Mouse (Mus musculus): ENCODE measurements around the gene Osbpl10. TPM values are rescaled to one million over a fixed set of nuclear protein-coding genes. Genes with fewer than 3 reads are reported as not detected.
"Not testable (repeated sequence)": the region's sequence is repeated elsewhere in the genome, so short reads cannot be mapped to it uniquely, and the experiment has no call there.

The Osbpl10 gene
- polyA plus RNA-seq, 3 experiments from 2014 or later = not detected

DNA sequence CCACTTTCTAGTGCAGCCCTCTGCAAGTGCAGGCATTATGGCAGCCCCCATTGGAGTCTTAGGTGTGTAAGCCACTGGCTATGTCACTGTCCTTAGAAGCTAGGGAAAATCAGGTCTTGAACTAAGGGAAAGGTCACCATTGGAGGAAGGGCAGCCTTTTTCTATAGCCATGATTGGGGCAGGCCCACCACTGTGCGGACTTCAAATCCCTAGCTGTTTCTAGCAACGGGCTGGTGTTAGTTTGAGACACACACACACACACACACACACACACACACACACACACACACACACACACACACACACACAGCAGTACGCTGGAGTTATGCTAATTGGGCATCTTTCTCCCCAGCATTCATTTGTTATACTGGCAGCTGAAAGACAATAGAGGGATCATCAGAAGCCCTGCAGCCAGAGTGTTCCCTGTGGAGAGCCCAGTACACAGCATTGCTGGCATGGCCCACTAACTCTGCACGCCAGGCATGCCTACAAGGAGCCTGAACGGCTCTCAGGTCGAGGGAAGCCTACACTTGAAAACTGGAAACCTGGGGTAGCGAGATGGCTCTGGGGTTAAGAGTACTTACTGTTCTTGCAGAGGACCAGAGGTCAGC, 246.5 kb downstream of the Osbpl10 start:
- no peak for ATAC-seq

DNA sequence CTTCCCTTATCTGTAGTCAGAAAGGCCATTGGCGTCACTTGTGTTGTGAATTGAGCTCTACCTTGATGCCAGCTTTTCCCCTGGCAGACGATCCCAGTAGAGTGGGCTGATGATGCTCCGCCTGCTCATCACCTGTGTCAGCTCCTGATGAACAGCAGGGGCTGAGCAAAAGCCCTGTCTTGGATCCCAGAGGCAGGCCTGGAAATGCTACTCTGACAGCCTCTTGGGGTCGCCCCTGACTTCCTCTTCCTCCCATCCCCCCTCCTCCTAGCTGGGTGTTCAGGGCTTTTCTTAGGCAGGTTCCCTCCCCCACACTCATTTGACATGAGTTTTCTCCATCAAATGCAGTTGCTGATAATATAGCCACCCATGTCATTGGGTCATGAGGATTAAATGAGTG, 250.8 kb downstream of the Osbpl10 start:
- no peak for ATAC-seq

DNA sequence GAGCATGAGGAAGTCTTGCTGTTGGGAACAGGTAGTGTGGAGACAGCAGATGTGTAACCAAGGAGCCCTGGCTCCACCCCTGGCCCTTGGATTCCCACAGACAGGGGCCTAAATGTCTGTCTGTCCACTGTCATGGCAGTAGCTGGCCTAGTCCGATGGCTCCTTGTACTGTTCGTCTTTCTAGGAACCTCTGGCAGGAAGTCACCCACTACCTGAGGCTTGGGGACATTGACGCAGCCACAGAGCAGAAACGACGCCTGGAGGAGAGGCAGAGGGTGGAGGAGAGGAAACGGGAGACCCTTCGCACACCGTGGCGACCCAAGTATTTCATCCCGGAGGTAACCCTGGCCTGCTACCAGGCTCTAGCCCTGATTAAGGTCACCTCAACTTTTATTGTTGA, 251.3 kb downstream of the Osbpl10 start:
- no peak for ATAC-seq

DNA sequence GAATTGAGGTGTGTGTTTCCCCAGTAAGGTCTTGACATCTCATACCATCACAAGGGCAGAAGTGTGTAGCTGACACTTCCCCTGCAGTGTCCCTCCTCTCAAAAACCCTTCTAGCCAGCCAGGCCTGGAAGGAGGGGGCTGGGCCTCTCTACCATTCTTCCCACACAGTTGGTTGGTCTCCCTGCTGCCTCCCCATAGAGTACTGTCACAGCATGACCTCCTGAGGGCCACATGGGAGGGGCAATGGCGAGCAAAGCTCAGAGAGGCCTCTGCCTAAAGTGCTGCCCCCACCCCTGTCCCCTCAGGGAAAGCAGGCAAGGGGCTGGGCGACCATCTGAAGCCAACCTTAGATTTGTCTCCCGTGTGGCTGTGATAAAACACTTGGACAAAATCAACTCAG, 251.8 kb downstream of the Osbpl10 start:
- no peak for ATAC-seq

DNA sequence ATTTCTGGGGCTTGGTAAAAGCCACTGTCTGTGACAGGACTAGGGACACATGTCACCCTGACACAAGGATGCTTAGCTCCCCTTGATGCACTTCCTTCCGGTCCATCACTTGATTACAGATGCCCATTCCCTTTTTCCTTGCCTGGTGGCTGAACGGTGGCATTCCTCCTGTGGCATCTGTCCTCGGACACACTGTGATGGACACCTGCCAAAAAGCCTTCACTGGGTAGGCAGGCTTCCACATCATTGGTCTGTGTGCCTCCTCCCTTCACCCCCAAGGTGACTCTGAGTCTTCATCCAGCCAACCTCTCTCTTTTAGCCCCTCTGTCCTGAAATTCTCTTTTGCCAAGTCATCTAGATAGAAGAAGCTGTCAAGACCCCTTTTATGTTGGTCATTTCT, 253.1 kb downstream of the Osbpl10 start:
- ATAC-seq = no peak

DNA sequence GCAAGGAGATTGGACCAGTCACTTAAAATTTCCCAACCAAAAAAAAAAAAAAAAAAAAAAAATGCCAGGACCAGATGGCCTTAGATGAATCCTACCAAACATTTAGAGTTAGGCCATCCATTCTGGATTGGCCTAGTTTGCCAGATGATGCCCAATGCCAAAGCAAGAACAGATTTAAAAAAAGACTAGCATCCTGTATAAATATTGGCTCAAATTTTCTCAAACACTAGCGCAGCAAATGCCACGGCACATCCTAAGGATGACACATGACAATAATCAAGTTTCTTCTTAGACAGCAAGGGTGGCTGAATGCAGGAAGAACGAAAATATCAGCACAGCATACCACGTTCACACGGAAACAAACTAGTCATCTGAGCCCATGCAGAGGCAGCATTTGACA, 255.4 kb downstream of the Osbpl10 start:
- no peak for ATAC-seq

DNA sequence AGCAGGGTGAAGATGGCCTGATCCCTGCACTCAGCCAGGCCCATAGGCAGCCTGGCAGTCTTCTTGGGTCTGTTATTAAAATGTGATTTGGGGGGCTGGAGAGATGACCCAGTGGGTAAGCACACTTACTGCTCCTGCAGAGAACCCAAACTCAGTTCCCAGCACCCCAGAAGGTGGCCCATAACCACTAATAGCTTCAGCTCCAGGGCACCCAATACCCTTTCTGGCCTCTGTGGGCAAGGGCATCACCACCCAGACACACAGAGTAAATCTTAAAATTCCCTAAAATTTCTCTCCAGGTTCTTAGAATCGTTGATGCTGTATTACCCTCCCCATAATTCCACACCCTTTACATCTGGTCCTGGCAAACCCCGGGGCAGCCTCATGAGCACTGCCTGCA, 256.2 kb downstream of the Osbpl10 start:
- no peak for ATAC-seq

DNA sequence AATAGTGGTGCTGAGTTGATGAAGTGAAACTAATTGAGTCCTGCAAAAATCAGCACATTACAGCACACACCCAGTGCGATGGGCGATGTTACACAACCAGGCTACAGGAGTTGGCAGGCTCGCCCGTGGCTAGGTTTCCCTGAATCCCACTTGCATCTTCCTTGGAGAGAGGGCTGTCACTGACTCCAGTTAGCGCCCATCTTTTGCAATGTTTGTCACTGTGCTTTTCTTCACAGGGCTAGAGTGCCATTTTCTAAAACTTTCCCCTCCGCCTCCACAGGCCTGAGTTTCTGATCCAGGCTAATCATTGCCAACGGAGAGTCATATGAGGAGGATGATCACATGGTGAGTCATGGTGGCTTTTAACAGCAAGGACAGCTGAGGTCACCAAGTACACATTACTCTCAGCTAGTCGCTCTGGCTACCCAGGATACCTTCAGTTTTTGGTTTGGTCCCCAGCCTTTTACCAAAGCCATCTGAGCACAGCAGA, 258.0 kb downstream of the Osbpl10 start:
- no peak for ATAC-seq

DNA sequence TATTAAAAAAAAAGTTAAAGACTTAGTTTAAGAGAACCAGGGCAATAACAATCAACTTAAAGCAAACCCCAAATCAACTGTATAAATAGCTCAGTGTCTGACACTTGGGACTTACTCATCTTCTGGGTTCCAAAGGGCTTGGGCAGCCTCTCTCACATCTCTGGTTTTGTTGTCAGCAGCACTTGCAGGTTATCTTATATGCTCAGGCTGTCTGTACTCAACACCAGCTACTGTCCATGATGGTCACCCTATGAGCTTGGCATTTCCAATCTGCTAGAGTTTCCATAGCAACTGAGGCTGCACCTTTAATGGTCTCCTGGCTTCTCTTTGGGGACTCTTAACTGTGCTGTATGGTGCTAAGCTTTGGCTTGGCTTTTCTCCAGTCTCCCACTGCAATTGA, 259.6 kb downstream of the Osbpl10 start:
- ATAC-seq = no peak

DNA sequence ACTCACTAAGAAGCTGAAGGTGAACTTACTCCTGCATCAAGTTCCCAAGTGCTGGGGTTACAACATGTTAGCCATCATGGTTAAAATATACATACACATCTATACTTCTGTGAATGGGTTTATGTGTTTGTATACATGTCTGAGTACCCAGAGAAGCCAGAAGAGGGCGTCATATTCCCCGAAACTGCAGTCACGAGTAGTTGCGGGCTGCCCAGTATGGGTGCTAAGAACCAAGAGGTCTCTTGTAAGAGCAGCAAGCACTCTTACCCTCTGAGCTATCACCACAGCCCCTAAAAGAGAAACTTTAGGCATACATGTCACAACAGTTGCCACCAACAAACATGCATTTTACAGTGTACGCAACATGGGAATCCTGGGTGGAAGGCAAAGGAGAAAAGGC, 261.5 kb downstream of the Osbpl10 start:
- ATAC-seq = no peak

DNA sequence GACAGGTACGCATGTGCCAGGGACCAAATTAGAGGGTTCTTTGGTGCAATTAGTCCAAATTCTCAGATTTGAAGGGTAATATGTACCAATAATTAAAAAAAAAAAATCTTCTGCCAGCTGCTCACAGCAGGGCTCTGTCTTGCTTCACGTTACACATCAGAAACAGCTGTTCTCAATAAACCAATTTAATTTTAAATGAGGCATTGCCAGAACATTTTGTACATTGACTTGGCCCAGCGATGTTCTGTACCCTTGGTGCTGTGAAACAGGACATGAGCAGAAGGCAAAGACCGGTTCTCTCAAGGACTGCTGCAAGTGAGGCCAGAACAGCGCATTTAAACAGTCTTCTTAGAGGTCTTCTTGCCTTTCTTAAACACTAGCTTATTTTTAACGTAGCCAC, 265.3 kb downstream of the Osbpl10 start:
- no peak for ATAC-seq

DNA sequence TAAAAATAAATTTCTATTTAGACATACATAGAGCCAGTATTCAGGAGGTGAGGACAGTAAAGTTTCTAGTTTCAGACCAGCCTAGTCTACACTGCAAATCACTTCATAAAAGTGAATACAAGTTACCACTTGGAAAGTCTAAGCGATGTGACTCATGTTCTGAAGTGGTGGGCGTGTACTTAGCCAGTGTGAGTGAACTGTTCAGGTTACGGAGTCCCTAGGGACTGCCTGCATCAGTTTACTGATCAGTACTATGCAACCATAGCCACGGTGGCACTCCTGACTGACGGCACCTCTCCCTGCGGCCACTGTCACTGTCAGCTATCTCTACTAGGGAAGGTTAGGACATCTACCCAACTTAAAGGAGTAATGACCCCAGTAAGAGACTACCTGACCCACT, 266.7 kb downstream of the Osbpl10 start:
- ATAC-seq = no peak

DNA sequence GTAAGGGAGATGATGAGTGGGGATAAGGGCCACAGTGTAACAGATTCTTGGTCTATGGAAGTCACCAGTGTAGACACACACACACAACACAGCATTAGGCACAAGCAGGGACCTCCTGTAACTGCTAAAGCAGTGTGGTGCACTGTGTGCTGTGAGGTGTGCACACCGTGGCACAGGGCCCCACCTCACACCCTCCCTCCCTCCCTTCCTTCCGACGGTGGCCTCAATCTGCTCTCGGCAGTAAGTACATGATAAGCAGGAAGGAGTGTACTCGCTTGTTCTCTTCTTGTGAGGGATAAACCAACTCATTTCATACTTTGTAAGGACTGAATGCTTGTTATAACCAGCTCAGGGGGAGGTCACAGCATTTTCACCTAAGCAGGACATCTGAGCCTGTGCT, 270.8 kb downstream of the Osbpl10 start:
- ATAC-seq = no peak

DNA sequence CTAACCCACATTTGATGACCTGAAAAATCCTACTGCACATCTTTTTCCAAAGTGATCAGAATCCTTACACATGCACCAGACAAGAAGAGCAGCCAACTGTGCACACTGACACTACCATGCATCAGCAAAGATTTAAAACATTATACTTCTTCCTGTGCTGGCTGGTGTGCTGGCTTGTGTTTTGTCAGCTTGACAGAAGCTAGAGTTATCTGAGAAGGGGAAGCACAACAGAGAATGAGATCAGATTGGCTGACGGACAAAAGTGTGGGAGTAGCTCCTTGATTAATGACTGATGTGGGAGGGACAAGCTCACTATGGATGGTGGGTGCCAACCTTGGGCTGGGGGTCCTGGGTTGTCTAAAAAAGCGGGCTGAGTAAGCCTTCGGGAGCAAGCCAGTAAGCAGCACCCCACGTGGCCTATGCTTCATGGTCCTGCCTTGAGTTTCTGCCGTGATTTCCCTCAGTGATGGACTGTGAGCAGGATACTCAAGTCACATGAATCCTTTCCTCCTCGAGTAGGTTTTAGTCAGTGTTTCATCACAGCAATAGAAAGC, 279.4 kb downstream of the Osbpl10 start:
- ATAC-seq = no peak

DNA sequence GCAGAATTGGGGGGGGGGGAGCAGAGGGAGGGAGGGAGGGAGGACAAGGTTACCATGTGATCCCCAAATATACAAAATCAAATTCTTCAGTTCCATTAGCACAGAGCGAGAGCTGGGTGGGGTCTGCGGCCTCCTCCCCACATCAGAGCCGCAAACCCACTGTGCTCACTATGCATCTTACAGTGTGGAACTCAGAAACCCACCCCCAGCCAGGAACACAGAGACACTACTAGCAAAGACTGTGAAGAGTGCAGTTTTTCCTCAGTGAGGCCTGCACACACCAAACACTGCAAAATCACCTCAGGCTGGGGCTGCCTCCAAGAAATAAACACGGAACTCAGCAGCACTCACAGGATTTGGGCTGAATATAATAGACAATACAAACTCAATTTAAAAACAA, 281.5 kb downstream of the Osbpl10 start:
- no peak for ATAC-seq

DNA sequence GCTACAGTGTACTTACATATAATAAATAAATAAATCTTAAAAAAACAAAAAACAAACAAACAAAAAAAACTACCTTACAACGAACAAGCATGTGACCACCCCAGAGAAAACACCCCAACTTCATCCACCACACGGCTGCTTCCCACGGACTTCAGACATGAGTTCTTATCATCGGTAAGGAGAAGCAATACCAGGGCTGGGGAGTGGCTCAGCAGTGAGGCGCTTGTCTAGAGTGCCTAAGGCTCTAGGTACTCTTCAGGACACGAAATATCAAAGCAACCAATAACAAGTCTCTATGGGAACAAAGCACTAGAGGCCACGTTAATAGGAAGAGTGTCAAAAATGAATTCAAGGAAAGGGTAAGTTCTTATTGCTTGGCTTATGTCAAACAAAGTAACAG, 282.1 kb downstream of the Osbpl10 start:
- ATAC-seq = no peak

DNA sequence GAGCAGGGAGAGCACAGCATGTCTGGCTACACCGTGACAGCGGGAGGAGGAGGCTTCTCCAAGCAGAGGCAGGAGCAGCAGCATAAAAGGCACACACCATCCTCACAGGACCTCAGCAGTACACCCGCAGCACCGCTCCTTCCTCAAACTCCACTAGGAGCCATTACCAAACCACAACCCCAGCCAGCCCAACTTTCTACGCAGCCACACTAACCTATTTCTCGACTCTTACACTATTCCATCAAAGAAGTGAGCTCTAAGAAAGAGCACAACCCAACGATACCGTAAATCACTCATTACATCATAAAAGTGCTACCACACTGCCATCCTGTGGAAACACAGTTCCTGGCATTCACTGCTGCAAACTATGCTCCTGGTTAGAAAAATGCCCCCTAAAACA, 283.1 kb downstream of the Osbpl10 start:
- no peak for ATAC-seq

DNA sequence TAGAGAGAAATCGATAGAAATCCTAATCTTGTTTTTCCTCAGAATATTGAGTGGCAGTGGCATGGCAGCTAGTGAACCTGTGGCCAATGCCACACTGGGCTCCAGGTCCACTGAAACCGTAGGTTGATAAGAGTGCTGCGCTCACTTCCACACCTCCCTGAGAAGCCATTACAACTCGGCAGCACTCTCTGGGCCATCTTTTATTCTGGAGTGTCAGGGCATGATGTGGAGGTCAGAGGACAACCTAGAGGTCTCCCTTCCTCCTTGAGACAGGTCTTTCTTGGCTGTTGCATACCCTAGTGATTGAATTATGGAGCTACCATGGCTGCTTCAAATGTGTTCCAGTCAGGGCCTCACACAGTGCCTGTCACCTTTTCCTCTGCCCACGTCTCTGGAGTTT, 283.5 kb downstream of the Osbpl10 start:
- no peak for ATAC-seq

DNA sequence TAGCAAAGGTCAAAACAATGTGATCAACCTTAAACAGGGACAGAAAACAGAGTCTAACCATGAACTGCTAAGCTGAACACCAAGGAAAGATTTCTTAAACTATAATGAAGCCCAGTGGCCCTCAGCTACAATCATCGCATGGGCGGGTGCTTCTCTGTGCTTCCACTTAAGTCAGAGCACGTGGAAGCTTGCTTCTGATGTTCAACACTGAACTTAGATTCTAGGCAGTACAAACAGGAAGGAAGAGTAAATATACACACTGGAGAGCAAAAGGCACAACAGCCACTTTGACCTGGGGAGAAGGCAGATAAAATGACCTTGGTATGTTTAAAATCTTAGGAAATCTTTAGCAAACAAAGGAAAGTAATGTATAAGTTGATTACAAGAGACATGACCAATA, 293.2 kb downstream of the Osbpl10 start:
- no peak for ATAC-seq

DNA sequence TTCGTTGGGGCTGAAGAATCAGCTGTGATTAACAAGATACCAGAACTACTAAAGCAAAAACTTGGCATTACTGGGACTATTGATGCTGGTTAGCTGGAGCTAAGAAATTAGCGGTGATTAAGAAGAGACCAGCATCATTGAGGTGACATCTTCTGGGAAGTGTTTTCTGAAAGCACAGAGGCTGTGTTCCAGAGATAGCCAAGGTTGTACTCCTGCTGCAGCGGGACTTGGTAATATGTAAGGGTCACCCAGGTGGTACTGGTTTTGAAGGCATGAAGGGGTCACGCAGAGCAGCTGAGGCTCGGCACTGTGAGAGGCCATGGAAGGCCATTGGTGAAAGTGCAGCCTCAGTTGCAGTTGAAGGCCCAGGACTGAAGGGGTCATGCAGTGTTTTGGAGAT, 294.1 kb downstream of the Osbpl10 start:
- ATAC-seq = not testable (repeated sequence)

DNA sequence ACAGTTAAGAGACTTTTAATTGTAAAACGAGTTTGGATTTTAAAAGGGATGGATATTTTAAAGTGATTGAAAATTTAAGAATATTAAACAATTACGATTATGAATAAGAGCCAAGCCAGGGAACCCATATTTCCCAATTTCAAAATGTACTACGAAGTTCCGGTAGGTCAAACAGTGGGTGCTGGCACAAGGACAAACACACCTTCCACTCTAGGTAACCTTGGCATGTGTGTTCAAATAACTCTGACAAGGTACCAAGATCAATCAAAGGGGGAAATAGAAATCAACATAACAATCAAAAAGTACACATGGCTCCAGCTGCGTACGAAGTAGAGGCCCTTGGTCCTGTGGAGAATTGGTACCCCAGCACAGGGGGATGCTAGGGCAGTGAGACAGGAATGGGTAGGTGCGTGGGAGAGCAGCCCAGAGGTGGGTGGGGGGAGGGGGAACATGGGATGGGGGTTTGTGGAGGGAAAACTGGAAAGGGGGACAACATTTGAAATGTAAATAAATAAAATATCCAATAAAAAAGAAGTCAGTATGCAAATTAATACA, 294.8 kb downstream of the Osbpl10 start:
- no peak for ATAC-seq

DNA sequence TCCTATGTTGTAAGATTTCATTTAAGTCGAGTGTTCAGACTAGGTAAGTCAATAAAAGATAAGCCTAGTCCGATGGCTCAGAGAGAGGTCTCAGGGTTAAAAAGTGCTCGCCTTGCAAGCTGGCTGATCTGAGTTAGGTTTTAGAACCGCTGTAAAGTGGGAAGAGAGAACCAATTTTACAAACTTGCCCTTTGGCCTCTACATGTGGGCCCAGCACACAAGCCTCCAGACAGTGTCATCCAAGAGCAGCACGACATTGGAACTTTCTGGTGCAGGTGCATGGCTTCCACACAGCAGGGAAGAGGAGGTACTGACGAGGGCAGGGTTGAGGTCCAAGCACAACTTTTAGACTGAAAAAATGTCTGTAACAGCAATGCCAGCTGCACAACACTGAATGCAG, 296.4 kb downstream of the Osbpl10 start:
- ATAC-seq = no peak

DNA sequence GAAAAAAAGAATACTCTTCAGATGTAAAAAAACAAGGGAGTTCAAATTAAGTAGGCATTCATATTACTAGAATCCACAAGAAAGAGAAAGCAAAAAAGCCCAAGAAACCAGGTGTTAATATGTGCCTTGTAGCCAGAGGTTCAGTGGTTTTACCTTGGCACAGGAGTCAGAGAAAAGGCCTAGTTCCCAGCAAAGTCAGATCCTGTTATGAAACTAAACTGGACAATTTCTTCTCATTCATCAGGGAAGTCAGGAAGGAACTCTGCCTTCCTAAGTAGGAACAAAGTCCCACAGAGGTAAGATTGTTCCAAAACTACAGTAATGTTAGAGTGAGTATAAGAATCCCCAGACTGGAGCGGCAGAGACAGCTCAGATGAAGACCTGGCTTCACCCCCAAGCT, 300.3 kb downstream of the Osbpl10 start:
- no peak for ATAC-seq

All from inflammation-experienced regulatory T-cells, adult 6 months (primary cell).